Mouse (Mus musculus) adrenal gland (tissue): ENCODE data around the gene Gm20909.
"Not testable (repeated sequence)": the region's sequence is repeated elsewhere in the genome, so short reads cannot be mapped to it uniquely, and the experiment has no call there.

Source experiments
- intact Hi-C: fragments of 180-260 bp; cut with DNase I; formaldehyde crosslinking; loops from one replicate; pipeline ENCODE4 v1.15.1; 2025
- long read RNA-seq, 2 experiments: library from polyadenylated mRNA; unstranded; transcript quantifications; one replicate each; pipeline ENCODE4 v2.0.0; 2020; ENCODE audit warnings: borderline replicate concordance in 1 of 2; ENCODE audit not compliant: insufficient replicate concordance in 1 of 2

Gene Gm20909
- long read RNA-seq, experiment 1: 0 reads
- long read RNA-seq, experiment 2: 0 reads

- intact Hi-C loops: not testable (repeated sequence)
Observed at GRCm38 (mm10) chrY:21164270-21164669, at the start of gene Gm20909. Gene Gm20909, plus strand, starts transcription at chrY:21164570.
